Mouse (Mus musculus) forebrain, embryonic 12.5 days (tissue): Measurements from ENCODE around the gene Casc1. TPM values are rescaled to one million over a fixed set of nuclear protein-coding genes. Genes with fewer than 3 reads are reported as not detected.

Experiments
- ATAC-seq: fragments of 200-750 bp; cut with Nextera tagmentation; 2 replicates; pipeline ENCODE4 v1.8.0; 2017; ENCODE audit warnings: moderate TSS enrichment; ENCODE audit not compliant: low FRiP score
- H3K27ac ChIP-seq: fragments of 300-500 bp; sonication (generic); 2 replicates; pipeline ENCODE4 v1.5.1; 2016; ENCODE audit warnings: mild to moderate bottlenecking
- H3K27me3 ChIP-seq: fragments of 300-500 bp; sonication (generic); 2 replicates; pipeline ENCODE4 v1.6.1; 2016; ENCODE audit warnings: mild to moderate bottlenecking
- H3K36me3 ChIP-seq: fragments of 300-500 bp; sonication (generic); replicated peaks from 2 replicates; pipeline ENCODE4 v1.6.1; 2016; ENCODE audit warnings: mild to moderate bottlenecking
- H3K4me1 ChIP-seq: fragments of 300-500 bp; sonication (generic); 2 replicates; pipeline ENCODE4 v1.6.1; 2016
- H3K4me2 ChIP-seq: fragments of 300-500 bp; sonication (generic); 2 replicates; pipeline ENCODE4 v1.6.1; 2016; ENCODE audit warnings: mild to moderate bottlenecking, moderate library complexity
- H3K4me3 ChIP-seq: fragments of 300-500 bp; sonication (generic); replicated peaks from 2 replicates; pipeline ENCODE4 v1.5.1; 2016; ENCODE audit warnings: mild to moderate bottlenecking
- H3K9ac ChIP-seq: fragments of 300-500 bp; sonication (generic); 2 replicates; pipeline ENCODE4 v1.6.1; 2016; ENCODE audit warnings: mild to moderate bottlenecking
- H3K9me3 ChIP-seq: fragments of 300-500 bp; sonication (generic); 2 replicates; pipeline ENCODE4 v1.6.1; 2016
- WGBS: fragments of 180-500 bp; shearing (Covaris S2); methylation state at CpG from one replicate; pipeline ENCODE4 v1.1.7; 2016; 5-methylcytosine and 5-hydroxymethylcytosine counted together
- polyA plus RNA-seq: library from polyadenylated mRNA; unstranded; fragments of >200 nt; fragmentation: Nextera tagmentation; extraction: Ambion mirVana; gene quantifications from 2 replicates; pipeline ENCODE4 v1.2.1, GENCODE M21; 2016

Gene Casc1
- polyA plus RNA-seq: 0.82 and 0.89 TPM in 2 replicates

DNA sequence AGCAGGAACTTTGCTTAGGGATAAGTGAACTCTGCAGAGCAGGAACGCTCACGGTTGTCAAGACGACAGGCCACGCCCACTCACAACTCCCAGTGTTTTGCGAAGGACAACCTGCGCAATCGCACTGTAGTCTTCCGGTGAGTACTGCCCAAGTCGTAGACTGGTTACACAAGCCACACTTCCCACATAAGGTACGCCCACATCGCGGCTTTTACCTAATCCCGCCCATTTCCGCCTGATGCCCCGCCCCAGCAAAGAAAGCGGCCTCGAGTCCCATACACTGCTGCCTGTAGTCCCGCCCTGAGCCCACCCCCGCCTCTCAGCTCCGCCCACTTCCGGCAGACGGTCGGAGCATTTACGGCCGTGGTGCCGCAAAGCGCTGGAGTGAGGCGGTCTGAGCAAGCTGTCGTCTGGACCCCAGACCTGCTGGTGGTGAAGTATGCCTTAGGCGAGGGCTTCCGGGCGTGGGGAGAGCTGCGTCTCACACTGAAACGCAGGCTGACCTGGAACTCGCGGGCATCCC is at the start of gene Casc1, which contains the start of gene Etfrf1:
Gene Casc1 (minus strand): TSS at position 190 of the 523 bp plus-strand sequence.
Gene Etfrf1 (plus strand): TSS at position 319 of the 523 bp plus-strand sequence.
- Histone ChIP-seq H3K9me3 (no peaks in the 10 kb centered on the region), H3K4me3 (peak within 1 kb of the TSS; percentile 71), H3K27ac (peak within 1 kb of the TSS; percentile 95), H3K4me2 (peak within 1 kb of the TSS; percentile 74), H3K27me3 (no peaks in the 10 kb centered on the region), H3K4me1 (peaks cover 17% of the 10 kb centered on the region), H3K9ac (peak within 1 kb of the TSS; percentile 88), H3K36me3 (peaks cover 2% of the 10 kb centered on the region; the same call in 1 of the 2 replicates)
- under 1% methylated on average over 36 of the region's 36 CpGs for WGBS
- peak; percentile 100 for ATAC-seq

DNA sequence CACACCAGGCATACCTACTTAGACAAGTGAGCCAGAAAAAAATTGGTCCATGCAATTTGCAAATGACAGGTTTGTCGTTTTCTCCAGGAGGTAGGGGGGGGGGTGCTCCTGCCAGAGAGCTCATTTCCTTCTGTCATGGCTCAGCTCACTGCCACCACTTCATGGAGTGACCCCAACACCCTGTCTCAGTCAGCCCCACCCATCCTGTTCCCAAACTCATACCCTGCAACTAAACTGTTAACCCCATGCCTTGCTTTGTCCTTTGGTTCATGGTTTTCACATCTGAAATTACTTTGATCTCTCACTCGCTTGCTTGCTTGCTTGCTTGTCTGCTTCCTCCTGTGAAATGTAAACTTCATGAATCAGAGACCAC is 45.9 kb upstream of the Casc1 start:
- no peak overlapping the region for H3K27ac ChIP-seq
- WGBS: 64% methylated on average over 2 of the region's 2 CpGs
- ATAC-seq: no peak
- peaks cover 8% of the 10 kb centered on the region; the same call in 1 of the 2 replicates for H3K27me3 ChIP-seq
- no peak overlapping the region for H3K9ac ChIP-seq
- peaks cover 5% of the 10 kb centered on the region; the same call in 1 of the 2 replicates for H3K4me1 ChIP-seq
- no peaks in the 10 kb centered on the region for H3K9me3 ChIP-seq
- H3K4me2 ChIP-seq: no peak overlapping the region
- H3K36me3 ChIP-seq: no peaks in the 10 kb centered on the region
- H3K4me3 ChIP-seq: no peak overlapping the region

- Histone ChIP-seq H3K4me1 (peaks cover under 1% of the 10 kb centered on the region; the same call in 1 of the 2 replicates), H3K36me3 (no peaks in the 10 kb centered on the region), H3K4me2 (no peak overlapping the region), H3K9ac (no peak overlapping the region), H3K4me3 (no peak overlapping the region), H3K27me3 (peaks cover 12% of the 10 kb centered on the region; the same call in 1 of the 2 replicates), H3K9me3 (no peaks in the 10 kb centered on the region), H3K27ac (no peak overlapping the region)
- no peak for ATAC-seq
- WGBS: 85% methylated on average over 13 of the region's 13 CpGs
These were observed 45.3 kb upstream of the Casc1 start for GRCm38 (mm10) chr6:145255952-145256700.

- Histone ChIP-seq H3K4me1 (peaks cover 19% of the 10 kb centered on the region), H3K36me3 (no peaks in the 10 kb centered on the region), H3K27ac (no peak overlapping the region), H3K4me3 (peak overlapping the region; percentile 97), H3K27me3 (peaks cover 12% of the 10 kb centered on the region; the same call in 1 of the 2 replicates), H3K4me2 (peak overlapping the region; percentile 82), H3K9ac (peak overlapping the region; percentile 98), H3K9me3 (no peaks in the 10 kb centered on the region)
- ATAC-seq: peak; percentile 23
- 11% methylated on average over 16 of the region's 16 CpGs for WGBS
These were observed 40.0 kb upstream of the Casc1 start for GRCm38 (mm10) chr6:145250820-145251219.

GRCm38 (mm10) chr6:145250185-145250791 is 39.5 kb upstream of the Casc1 start, which contains the start of gene Kras:
Gene Kras (minus strand): TSS chr6:145250239.
- peak within 1 kb of the TSS; percentile 98 for H3K9ac ChIP-seq
- H3K4me3 ChIP-seq: peak within 1 kb of the TSS; percentile 97
- H3K36me3 ChIP-seq: 0 out of 2 replicates have a peak, but pooled peaks cover 4% of the 10 kb centered on the region
- peaks cover 12% of the 10 kb centered on the region; the same call in 1 of the 2 replicates for H3K27me3 ChIP-seq
- WGBS: under 1% methylated on average over 41 of the region's 83 CpGs
- peak within 1 kb of the TSS; percentile 92 for H3K27ac ChIP-seq
- no peaks in the 10 kb centered on the region for H3K9me3 ChIP-seq
- peaks cover 19% of the 10 kb centered on the region for H3K4me1 ChIP-seq
- H3K4me2 ChIP-seq: peak within 1 kb of the TSS; percentile 82
- ATAC-seq: peak; percentile 93

DNA sequence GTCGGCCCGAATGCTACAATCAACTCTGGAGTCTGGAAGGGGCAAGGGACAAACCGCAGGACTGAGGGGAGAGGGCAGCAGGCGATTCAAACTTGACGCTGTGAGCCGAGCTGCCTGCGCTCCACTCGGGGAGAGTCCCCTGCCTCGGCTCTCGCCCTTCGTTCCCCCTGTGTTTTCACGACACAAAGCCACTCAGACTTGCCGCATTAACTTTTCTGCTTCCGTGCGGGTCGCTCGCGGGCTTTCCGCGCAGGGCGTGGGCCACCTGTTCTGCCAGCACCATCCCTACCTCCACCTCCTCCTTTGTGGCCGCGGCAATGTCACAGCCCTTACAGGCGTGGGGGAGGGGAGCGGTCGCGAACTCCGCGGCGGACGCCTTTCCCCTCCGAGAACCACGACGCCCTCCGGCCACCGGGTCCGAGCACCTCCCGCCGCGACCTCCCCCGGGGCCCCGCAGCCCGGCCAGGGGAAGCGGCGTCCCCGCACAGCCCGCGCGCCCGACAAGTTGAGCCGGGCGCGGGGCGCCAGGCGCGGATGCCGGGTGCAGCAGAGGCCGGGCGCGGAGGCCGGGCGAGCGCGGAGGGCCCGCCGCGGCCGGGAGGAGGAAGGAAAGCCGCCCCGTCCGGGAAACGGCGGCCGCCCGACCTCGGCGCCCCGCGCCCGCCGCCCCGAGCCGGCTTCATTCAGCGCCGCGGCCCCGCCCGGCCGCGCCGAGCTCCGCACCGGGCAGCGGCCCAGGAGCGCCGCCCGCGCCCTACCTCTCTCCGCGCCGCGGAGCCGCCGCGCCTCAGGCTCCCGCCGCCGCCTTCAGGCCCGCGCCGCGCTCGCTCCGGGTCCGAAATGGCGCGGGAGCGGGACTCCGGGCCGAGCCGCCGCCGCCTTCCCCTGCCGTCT is 38.7 kb upstream of the Casc1 start:
- under 1% methylated on average over 79 of the region's 124 CpGs for WGBS
- H3K9me3 ChIP-seq: no peaks in the 10 kb centered on the region
- peaks cover 7% of the 10 kb centered on the region for H3K36me3 ChIP-seq
- H3K27ac ChIP-seq: peak overlapping the region; percentile 92
- H3K27me3 ChIP-seq: peaks cover 12% of the 10 kb centered on the region; the same call in 1 of the 2 replicates
- H3K4me2 ChIP-seq: peak overlapping the region; percentile 82
- H3K4me1 ChIP-seq: peaks cover 19% of the 10 kb centered on the region
- H3K9ac ChIP-seq: peak overlapping the region; percentile 98
- peak overlapping the region; percentile 97 for H3K4me3 ChIP-seq
- peak; percentile 80 for ATAC-seq

GRCm38 (mm10) chr6:145247886-145248285 is 37.1 kb upstream of the Casc1 start:
- H3K4me1 ChIP-seq: peaks cover 19% of the 10 kb centered on the region
- H3K4me3 ChIP-seq: peak overlapping the region; percentile 17
- no peak for ATAC-seq
- H3K9me3 ChIP-seq: no peaks in the 10 kb centered on the region
- peaks cover 12% of the 10 kb centered on the region; the same call in 1 of the 2 replicates for H3K27me3 ChIP-seq
- 61% methylated on average over 3 of the region's 3 CpGs for WGBS
- no peak overlapping the region for H3K27ac ChIP-seq
- H3K9ac ChIP-seq: peak overlapping the region; percentile 2; the same call in 1 of the 2 replicates
- H3K4me2 ChIP-seq: peak overlapping the region; percentile 82
- H3K36me3 ChIP-seq: peaks cover 13% of the 10 kb centered on the region

DNA sequence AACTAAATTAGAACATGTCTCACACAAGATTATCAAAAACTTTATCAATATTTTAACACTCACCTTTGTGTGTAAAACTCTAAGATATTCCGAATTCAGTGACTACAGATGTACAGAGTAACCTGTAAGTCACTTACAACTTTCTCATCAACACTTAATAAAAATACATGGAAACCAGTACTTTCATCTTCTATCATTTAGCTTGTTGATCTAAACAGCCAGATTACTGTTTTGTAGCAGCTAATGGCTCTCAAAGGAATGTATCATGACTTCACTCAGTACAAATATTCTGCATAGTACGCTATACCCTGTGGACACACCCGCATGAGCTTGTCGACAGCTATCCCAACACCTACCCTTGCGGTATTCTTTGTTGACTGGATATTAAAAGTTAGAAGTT is 36.0 kb upstream of the Casc1 start:
- 96% methylated on average over 5 of the region's 5 CpGs for WGBS
- no peak for ATAC-seq
- H3K27ac ChIP-seq: no peak overlapping the region

GRCm38 (mm10) chr6:145242521-145242920 is 31.7 kb upstream of the Casc1 start:
- Histone ChIP-seq H3K9me3 (no peaks in the 10 kb centered on the region), H3K27me3 (no peaks in the 10 kb centered on the region), H3K36me3 (peaks cover 33% of the 10 kb centered on the region), H3K27ac (no peak overlapping the region), H3K4me2 (no peak overlapping the region), H3K4me1 (0 out of 2 replicates have a peak, but pooled peaks cover 3% of the 10 kb centered on the region), H3K4me3 (no peak overlapping the region), H3K9ac (no peak overlapping the region)
- no peak for ATAC-seq
- 61% methylated on average over 1 of the region's 1 CpGs for WGBS

More for the DNA sequence above, 36.0 kb upstream of the Casc1 start:
- Histone ChIP-seq H3K27me3 (0 out of 2 replicates have a peak, but pooled peaks cover 4% of the 10 kb centered on the region), H3K9ac (no peak overlapping the region), H3K4me2 (no peak overlapping the region), H3K4me1 (peaks cover 19% of the 10 kb centered on the region), H3K4me3 (no peak overlapping the region), H3K9me3 (no peaks in the 10 kb centered on the region), H3K36me3 (peaks cover 13% of the 10 kb centered on the region)

DNA sequence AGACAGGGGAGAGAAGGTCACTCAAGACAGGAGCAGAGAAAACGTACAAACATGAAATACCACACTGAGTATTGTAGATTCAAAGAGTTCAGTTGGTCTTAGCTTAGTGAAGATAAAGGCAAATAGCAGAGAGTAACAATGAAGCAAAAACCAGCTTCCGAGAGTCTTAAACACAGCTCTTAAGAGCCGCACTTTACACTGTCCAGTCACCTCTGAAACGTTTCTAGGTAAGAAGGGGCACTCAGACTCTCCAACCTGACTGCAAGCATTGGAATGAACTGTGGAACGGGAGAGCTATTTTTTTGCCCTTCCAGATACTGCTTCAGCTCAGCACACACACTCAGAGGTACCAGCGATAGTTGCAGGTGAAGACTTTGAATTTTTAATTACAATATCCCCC is 29.5 kb upstream of the Casc1 start:
- no peaks in the 10 kb centered on the region for H3K27me3 ChIP-seq
- H3K9me3 ChIP-seq: no peaks in the 10 kb centered on the region
- ATAC-seq: no peak
- 85% methylated on average over 6 of the region's 6 CpGs for WGBS
- no peak overlapping the region for H3K9ac ChIP-seq
- H3K27ac ChIP-seq: no peak overlapping the region
- H3K4me3 ChIP-seq: no peak overlapping the region
- no peaks in the 10 kb centered on the region for H3K4me1 ChIP-seq
- no peak overlapping the region for H3K4me2 ChIP-seq
- H3K36me3 ChIP-seq: peaks cover 29% of the 10 kb centered on the region

- no peaks in the 10 kb centered on the region for H3K27me3 ChIP-seq
- ATAC-seq: no peak
- no peak overlapping the region for H3K9ac ChIP-seq
- no peaks in the 10 kb centered on the region for H3K9me3 ChIP-seq
- no peak overlapping the region for H3K4me3 ChIP-seq
- peaks cover 25% of the 10 kb centered on the region for H3K36me3 ChIP-seq
- H3K4me1 ChIP-seq: no peaks in the 10 kb centered on the region
- WGBS: 84% methylated on average over 4 of the region's 4 CpGs
- no peak overlapping the region for H3K4me2 ChIP-seq
- no peak overlapping the region for H3K27ac ChIP-seq
These were observed 26.3 kb upstream of the Casc1 start for GRCm38 (mm10) chr6:145237148-145237547.
